Mouse (Mus musculus) small intestine, adult 2 months (tissue): ENCODE measurements around the gene Evi2a. TPM values are rescaled to one million over a fixed set of nuclear protein-coding genes. Genes with fewer than 3 reads are reported as not detected.

ENCODE experiments used
- H3K27ac ChIP-seq: fragments of 200-500 bp; 2 replicates; pipeline ENCODE4 v1.5.1; 2012; ENCODE audit warnings: low read depth, low read length, control low read depth, inconsistent platforms; ENCODE audit not compliant: insufficient read depth
- H3K27me3 ChIP-seq: fragments of 200-500 bp; 2 replicates; pipeline ENCODE4 v1.6.1; 2012; ENCODE audit warnings: mild to moderate bottlenecking, moderate library complexity, low read length, inconsistent platforms; ENCODE audit not compliant: control insufficient read depth, insufficient read depth
- H3K36me3 ChIP-seq: fragments of 200-500 bp; 2 replicates; pipeline ENCODE4 v1.6.1; 2012; ENCODE audit warnings: mild to moderate bottlenecking, low read length, control low read depth, inconsistent platforms; ENCODE audit not compliant: control insufficient read depth, insufficient read depth
- H3K4me1 ChIP-seq: fragments of 200-500 bp; 2 replicates; pipeline ENCODE4 v1.6.1; 2012; ENCODE audit warnings: low read length, inconsistent platforms, mixed read lengths; ENCODE audit not compliant: control insufficient read depth, insufficient read depth, insufficient read length
- H3K4me3 ChIP-seq: fragments of 200-500 bp; 2 replicates; pipeline ENCODE4 v1.5.1; 2012; ENCODE audit warnings: low read depth, mild to moderate bottlenecking, control low read depth, inconsistent platforms, low read length, moderate library complexity
- CTCF ChIP-seq: fragments of 200-500 bp; IDR thresholded peaks from 2 replicates; pipeline ENCODE4 v1.5.1; 2012; ENCODE audit warnings: low read depth, mild to moderate bottlenecking, control low read depth, inconsistent platforms, low read length, moderate library complexity, mixed read lengths; ENCODE audit not compliant: insufficient replicate concordance, insufficient read length; ENCODE audit errors: extremely low read depth
- POLR2A ChIP-seq: fragments of 200-500 bp; IDR thresholded peaks from 2 replicates; pipeline ENCODE4 v1.6.1; 2012; ENCODE audit warnings: low read depth, mild to moderate bottlenecking, control low read depth, inconsistent platforms, low read length, moderate library complexity
- WGBS: fragments of 180-500 bp; shearing (Covaris S2); methylation state at CpG from one replicate; pipeline ENCODE4 v1.1.7; 2018; 5-methylcytosine and 5-hydroxymethylcytosine counted together
- polyA plus RNA-seq: library from polyadenylated mRNA; depleted of rRNA; stranded (reverse); fragments of >200 nt; gene quantifications from 2 replicates; pipeline ENCODE4 v1.2.3, GENCODE M21; 2012; rRNA removed

Evi2a gene
- polyA plus RNA-seq = 3.1 and 4.0 TPM in 2 replicates

- WGBS = 83% methylated on average over 7 of the region's 7 CpGs
- H3K27ac ChIP-seq = peak within 1 kb of the TSS; percentile 57; the same call in 1 of the 2 replicates
- peaks cover 11% of the 10 kb centered on the region; the same call in 1 of the 2 replicates for H3K4me1 ChIP-seq
- H3K4me3 ChIP-seq = 0 out of 2 replicates have a peak within 1 kb of the TSS, but pooled peaks have one; percentile 11
- H3K27me3 ChIP-seq = no peaks in the 10 kb centered on the region
- no peak for TF ChIP-seq CTCF
- no peak for TF ChIP-seq POLR2A
- 0 out of 2 replicates have a peak, but pooled peaks cover 2% of the 10 kb centered on the region for H3K36me3 ChIP-seq
These were observed at the start of gene Evi2a, which contains the start of gene Evi2 for GRCm38 (mm10) chr11:79530333-79530761. Gene Evi2a (minus strand): TSS chr11:79530609. Gene Evi2 (minus strand): TSS chr11:79530589.

GRCm38 (mm10) chr11:79577741-79578140 lies 47.3 kb upstream of the Evi2a start:
- no peak overlapping the region for H3K27ac ChIP-seq
- no peaks in the 10 kb centered on the region for H3K4me1 ChIP-seq
- H3K36me3 ChIP-seq = peaks cover 8% of the 10 kb centered on the region
- 45% methylated on average over 5 of the region's 5 CpGs for WGBS
- no peaks in the 10 kb centered on the region for H3K27me3 ChIP-seq
- H3K4me3 ChIP-seq = no peak overlapping the region
- peak; percentile 64; the same call in 1 of the 2 replicates for TF ChIP-seq CTCF
- TF ChIP-seq POLR2A = no peak

GRCm38 (mm10) chr11:79575383-79576073 lies 45.1 kb upstream of the Evi2a start:
- no peak overlapping the region for H3K4me3 ChIP-seq
- no peaks in the 10 kb centered on the region for H3K27me3 ChIP-seq
- no peaks in the 10 kb centered on the region for H3K4me1 ChIP-seq
- H3K27ac ChIP-seq = no peak overlapping the region
- TF ChIP-seq POLR2A (no peak), CTCF (no peak)
- 92% methylated on average over 14 of the region's 14 CpGs for WGBS
- H3K36me3 ChIP-seq = peaks cover 19% of the 10 kb centered on the region

- Histone ChIP-seq H3K36me3 (peaks cover 27% of the 10 kb centered on the region), H3K27me3 (no peaks in the 10 kb centered on the region), H3K4me3 (no peak overlapping the region), H3K4me1 (no peaks in the 10 kb centered on the region), H3K27ac (no peak overlapping the region)
- WGBS = 86% methylated on average over 3 of the region's 3 CpGs
- TF ChIP-seq CTCF = no peak
- no peak for TF ChIP-seq POLR2A
These were observed 43.4 kb upstream of the Evi2a start for GRCm38 (mm10) chr11:79573836-79574235.

GRCm38 (mm10) chr11:79570319-79570718 lies 39.9 kb upstream of the Evi2a start:
- no peaks in the 10 kb centered on the region for H3K4me1 ChIP-seq
- H3K27ac ChIP-seq = no peak overlapping the region
- H3K27me3 ChIP-seq = no peaks in the 10 kb centered on the region
- TF ChIP-seq POLR2A (no peak), CTCF (no peak)
- no peak overlapping the region for H3K4me3 ChIP-seq
- peaks cover 46% of the 10 kb centered on the region for H3K36me3 ChIP-seq
- WGBS = 87% methylated on average over 2 of the region's 2 CpGs

GRCm38 (mm10) chr11:79568197-79568911 lies 37.9 kb upstream of the Evi2a start:
- Histone ChIP-seq H3K4me1 (no peaks in the 10 kb centered on the region), H3K4me3 (no peak overlapping the region), H3K27me3 (no peaks in the 10 kb centered on the region), H3K36me3 (peaks cover 49% of the 10 kb centered on the region), H3K27ac (no peak overlapping the region)
- TF ChIP-seq CTCF (no peak), POLR2A (no peak)
- 81% methylated on average over 11 of the region's 11 CpGs for WGBS

GRCm38 (mm10) chr11:79566947-79567346 lies 36.5 kb upstream of the Evi2a start:
- no peaks in the 10 kb centered on the region for H3K27me3 ChIP-seq
- H3K36me3 ChIP-seq = peaks cover 48% of the 10 kb centered on the region
- H3K4me1 ChIP-seq = no peaks in the 10 kb centered on the region
- H3K4me3 ChIP-seq = no peak overlapping the region
- 62% methylated on average over 1 of the region's 1 CpGs for WGBS
- no peak overlapping the region for H3K27ac ChIP-seq
- no peak for TF ChIP-seq CTCF
- TF ChIP-seq POLR2A = no peak
